Mouse (Mus musculus) bone marrow, adult 2 months (tissue): ENCODE measurements at regions not wholly inside any gene's neighbourhood (a gene's known extent, or its start where the extent isn't known, plus 50 kb on each side); places are given as distances from the start of the nearest gene placed in this dataset.

ENCODE experiments used
- H3K27ac ChIP-seq: fragments of 200-500 bp; 2 replicates; pipeline ENCODE4 v1.5.1; 2012; ENCODE audit warnings: low read depth, mild to moderate bottlenecking, control low read depth, inconsistent platforms, low read length; ENCODE audit not compliant: control insufficient read depth, poor library complexity, insufficient read depth
- H3K4me1 ChIP-seq: fragments of 200-500 bp; 2 replicates; pipeline ENCODE4 v1.6.1; 2011; ENCODE audit warnings: low read length; ENCODE audit not compliant: control insufficient read depth, insufficient read depth
- H3K4me3 ChIP-seq: fragments of 200-500 bp; replicated peaks from 2 replicates; pipeline ENCODE3; 2011; ENCODE audit warnings: mild to moderate bottlenecking, low read depth, low read length, control low read depth; ENCODE audit not compliant: control insufficient read depth
- CTCF ChIP-seq: fragments of 200-500 bp; IDR thresholded peaks from 2 replicates; pipeline ENCODE4 v1.5.1; 2011; ENCODE audit warnings: low read length, control low read depth; ENCODE audit not compliant: control insufficient read depth, insufficient read depth
- POLR2A ChIP-seq: fragments of 200-500 bp; IDR thresholded peaks from 2 replicates; pipeline ENCODE4 v1.6.1; 2011; ENCODE audit warnings: low read depth, mild to moderate bottlenecking, control low read depth, low read length, borderline replicate concordance; ENCODE audit not compliant: control insufficient read depth
- WGBS: fragments of 180-500 bp; shearing (Covaris S2); methylation state at CpG from one replicate; pipeline ENCODE4 v1.1.7; 2018; 5-methylcytosine and 5-hydroxymethylcytosine counted together

- Histone ChIP-seq H3K27ac (no peak overlapping the region), H3K4me1 (no peaks in the 10 kb centered on the region), H3K4me3 (no peak overlapping the region)
- no peak for TF ChIP-seq POLR2A
- TF ChIP-seq CTCF = no peak
Observed at GRCm38 (mm10) chr3:60240664-60241063, 159.0 kb downstream of the Sucnr1 start.

- Histone ChIP-seq H3K4me1 (no peaks in the 10 kb centered on the region), H3K4me3 (no peak overlapping the region), H3K27ac (no peak overlapping the region)
- TF ChIP-seq CTCF (no peak), POLR2A (no peak)
- WGBS = 83% methylated on average over 3 of the region's 3 CpGs
Observed at GRCm38 (mm10) chr3:60266666-60267415, 185.2 kb downstream of the Sucnr1 start.

DNA sequence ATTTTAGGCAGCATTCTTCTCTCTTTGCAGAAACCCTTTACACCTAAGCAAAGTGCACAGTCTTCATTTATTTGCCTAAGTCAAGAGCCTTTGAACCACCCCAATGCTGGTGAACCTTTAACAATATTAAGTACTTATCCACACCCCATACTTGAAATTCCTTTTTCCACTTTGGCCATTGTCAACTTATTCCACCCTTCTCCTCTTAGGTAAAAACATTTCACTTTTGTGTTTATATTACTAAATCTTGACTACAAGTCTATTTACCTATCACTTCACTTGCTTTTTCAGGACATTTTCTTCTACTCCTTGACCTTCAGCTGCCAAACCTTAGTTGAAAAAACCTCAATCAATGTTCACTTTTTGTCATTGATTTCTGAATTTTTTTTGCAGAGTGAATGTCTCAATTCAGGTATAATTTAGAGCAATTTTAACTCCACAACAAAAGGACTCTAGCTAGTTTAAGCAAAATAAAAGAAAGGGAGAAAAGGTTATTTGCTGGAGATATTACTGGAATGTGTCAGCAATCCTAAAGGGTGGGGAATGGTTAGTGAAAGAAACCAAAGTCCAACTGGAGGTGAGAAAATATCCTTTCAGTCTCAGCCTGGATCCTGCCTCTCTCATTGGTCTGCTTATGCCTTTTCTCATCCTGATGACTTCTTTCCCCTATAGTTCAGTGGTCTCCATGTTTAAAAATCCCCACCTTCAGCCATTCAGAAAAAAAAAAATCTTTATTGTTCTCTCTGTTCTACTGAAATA is 185.9 kb downstream of the Sucnr1 start:
- Histone ChIP-seq H3K4me1 (no peaks in the 10 kb centered on the region), H3K27ac (no peak overlapping the region), H3K4me3 (no peak overlapping the region)
- TF ChIP-seq CTCF = no peak
- no peak for TF ChIP-seq POLR2A

GRCm38 (mm10) chr3:60270463-60270862 is 188.8 kb downstream of the Sucnr1 start:
- WGBS = 79% methylated on average over 1 of the region's 1 CpGs

DNA sequence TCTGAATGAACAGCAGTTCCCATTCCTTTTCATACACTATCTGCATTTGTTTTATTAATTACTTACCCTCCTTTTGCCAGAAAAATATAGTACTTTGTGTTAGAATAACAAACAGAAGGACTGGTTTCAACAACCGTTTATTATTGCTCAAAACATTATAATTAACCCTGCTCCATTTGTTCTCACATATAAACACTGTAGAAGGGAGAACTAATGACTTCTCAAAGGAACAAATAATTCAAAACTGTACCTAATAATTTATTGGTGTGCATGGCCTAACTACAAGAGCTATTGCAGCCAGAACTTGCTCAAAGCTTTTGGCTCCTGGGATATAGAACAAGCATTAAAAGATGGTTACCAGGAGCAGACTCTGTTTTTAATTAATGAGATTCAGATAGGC is 192.1 kb downstream of the Sucnr1 start:
- Histone ChIP-seq H3K27ac (no peak overlapping the region), H3K4me1 (no peaks in the 10 kb centered on the region), H3K4me3 (no peak overlapping the region)
- WGBS = 72% methylated on average over 1 of the region's 1 CpGs
- TF ChIP-seq POLR2A (no peak), CTCF (no peak)

More at GRCm38 (mm10) chr3:60270463-60270862, 188.8 kb downstream of the Sucnr1 start:
- Histone ChIP-seq H3K27ac (no peak overlapping the region), H3K4me3 (no peak overlapping the region), H3K4me1 (no peaks in the 10 kb centered on the region)
- no peak for TF ChIP-seq POLR2A
- no peak for TF ChIP-seq CTCF

GRCm38 (mm10) chr3:60275249-60275838 is 193.7 kb downstream of the Sucnr1 start:
- Histone ChIP-seq H3K27ac (no peak overlapping the region), H3K4me3 (no peak overlapping the region), H3K4me1 (no peaks in the 10 kb centered on the region)
- TF ChIP-seq POLR2A (no peak), CTCF (no peak)
- 78% methylated on average over 6 of the region's 6 CpGs for WGBS

GRCm38 (mm10) chr3:60277791-60278190 is 194.8 kb upstream of the Mbnl1 start:
- Histone ChIP-seq H3K27ac (no peak overlapping the region), H3K4me1 (no peaks in the 10 kb centered on the region), H3K4me3 (no peak overlapping the region)
- no peak for TF ChIP-seq CTCF
- no peak for TF ChIP-seq POLR2A
- WGBS = 86% methylated on average over 1 of the region's 1 CpGs

GRCm38 (mm10) chr3:60281229-60281628 is 191.4 kb upstream of the Mbnl1 start:
- H3K27ac ChIP-seq = no peak overlapping the region
- TF ChIP-seq CTCF = no peak
- TF ChIP-seq POLR2A = no peak
- H3K4me3 ChIP-seq = no peak overlapping the region
- no peaks in the 10 kb centered on the region for H3K4me1 ChIP-seq
